Mouse (Mus musculus) E14TG2a.4 (cell line): ENCODE measurements around the gene Pih1d3.

Experiments used
- CTCF ChIP-seq: conservative IDR thresholded peaks from 2 replicates; pipeline ENCODE4 v1.5.1; 2014; ENCODE audit warnings: low read length
- NANOG ChIP-seq: IDR thresholded peaks from 2 replicates; pipeline ENCODE4 v1.6.1; 2014; ENCODE audit warnings: borderline replicate concordance, low read length, mixed read lengths

- TF ChIP-seq CTCF (no peak), NANOG (no peak)
Observed at GRCm38 (mm10) chr1:31195633-31196032, 27.0 kb upstream of the Pih1d3 start.
